In the genomic region with DNA sequence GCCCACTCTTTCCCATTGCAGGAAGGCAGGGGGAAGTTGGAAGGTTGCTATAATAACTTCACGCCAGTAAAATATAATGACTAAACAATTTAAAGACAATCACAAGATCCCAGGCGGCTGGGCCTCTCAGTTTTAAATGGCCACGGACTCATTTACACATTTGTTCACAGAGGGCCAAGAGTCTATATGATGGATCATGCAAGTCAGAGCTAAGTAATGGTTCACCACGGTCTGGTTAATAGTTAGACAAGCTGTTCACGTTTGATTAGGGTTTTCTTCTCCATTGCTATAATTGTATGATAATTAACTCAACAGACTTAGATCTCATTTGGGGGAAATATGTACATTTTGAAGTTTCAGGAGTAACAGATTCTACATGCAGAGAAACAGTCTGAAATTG, we compare ENCODE assay signal across 24 mouse cellular contexts.
"Had no signal": no experiment of that assay in that cellular context is flagged by ENCODE, and none has a peak within 500 bp of the region (broad histone marks: within the 10 kb centered on the region; RNA-seq: fewer than 3 reads in every experiment).

No protein-coding gene starts in this region.

- H3K27me3 ChIP-seq: limb, embryonic 12.5 days; limb, embryonic 15.5 days; midbrain, embryonic 15.5 days; neural tube, embryonic 12.5 days; neural tube, embryonic 15.5 days; stomach, embryonic 15.5 days had no signal

- H3K4me2 ChIP-seq: limb, embryonic 12.5 days; limb, embryonic 15.5 days; liver, embryonic 11.5 days; lung, embryonic 14.5 days; midbrain, embryonic 15.5 days; neural tube, embryonic 12.5 days; neural tube, embryonic 15.5 days; stomach, embryonic 15.5 days had no signal

- H3K9me3 ChIP-seq: limb, embryonic 12.5 days; limb, embryonic 15.5 days; midbrain, embryonic 10.5 days; midbrain, embryonic 15.5 days; neural tube, embryonic 12.5 days; neural tube, embryonic 15.5 days; stomach, embryonic 15.5 days had no signal

- H3K4me3 ChIP-seq: layer of hippocampus, adult 2 months; left cerebral cortex, adult 2 months; limb, embryonic 12.5 days; limb, embryonic 15.5 days; midbrain, embryonic 10.5 days; midbrain, embryonic 15.5 days; neural tube, embryonic 12.5 days; neural tube, embryonic 15.5 days; stomach, embryonic 15.5 days had no signal

- H3K4me1 ChIP-seq: limb, embryonic 12.5 days; limb, embryonic 15.5 days; midbrain, embryonic 10.5 days; midbrain, embryonic 15.5 days; neural tube, embryonic 12.5 days; neural tube, embryonic 15.5 days; stomach, embryonic 15.5 days had no signal

- H3K9ac ChIP-seq: limb, embryonic 12.5 days; limb, embryonic 15.5 days; liver, embryonic 14.5 days; liver, postnatal 0 days; lung, embryonic 14.5 days; midbrain, embryonic 15.5 days; neural tube, embryonic 12.5 days; neural tube, embryonic 15.5 days; stomach, embryonic 15.5 days had no signal

- H3K36me3 ChIP-seq: limb, embryonic 12.5 days; limb, embryonic 15.5 days; midbrain, embryonic 10.5 days; midbrain, embryonic 15.5 days; neural tube, embryonic 12.5 days; neural tube, embryonic 15.5 days; stomach, embryonic 15.5 days had no signal

- DNase-seq: layer of hippocampus, adult 9-11 months; left cerebral cortex, postnatal 4 days; liver, postnatal 0 days; lung, embryonic 14.5 days; right cerebral cortex, adult 18-20 months; right cerebral cortex, postnatal 14 days; right cerebral cortex, postnatal 4 days; spleen, adult 18-20 months; thymus, postnatal 25 days had no signal

- H3K27ac ChIP-seq: hindbrain, postnatal 0 days; layer of hippocampus, adult 2 months; left cerebral cortex, adult 2 months; limb, embryonic 12.5 days; limb, embryonic 15.5 days; liver, embryonic 14.5 days; macrophage; midbrain, embryonic 10.5 days; midbrain, embryonic 15.5 days; neural tube, embryonic 12.5 days; neural tube, embryonic 15.5 days; stomach, embryonic 15.5 days had no signal

- ATAC-seq: hindbrain, postnatal 0 days; inflammation-experienced regulatory T-cells, adult 6 months; liver, postnatal 0 days; lung, postnatal 0 days; midbrain, embryonic 15.5 days had no signal
